Mouse (Mus musculus): ENCODE measurements around the gene Acp6.
A peak's percentile ranks its signal among the peaks of the same experiment; 100 is the strongest.

Acp6 gene

DNA sequence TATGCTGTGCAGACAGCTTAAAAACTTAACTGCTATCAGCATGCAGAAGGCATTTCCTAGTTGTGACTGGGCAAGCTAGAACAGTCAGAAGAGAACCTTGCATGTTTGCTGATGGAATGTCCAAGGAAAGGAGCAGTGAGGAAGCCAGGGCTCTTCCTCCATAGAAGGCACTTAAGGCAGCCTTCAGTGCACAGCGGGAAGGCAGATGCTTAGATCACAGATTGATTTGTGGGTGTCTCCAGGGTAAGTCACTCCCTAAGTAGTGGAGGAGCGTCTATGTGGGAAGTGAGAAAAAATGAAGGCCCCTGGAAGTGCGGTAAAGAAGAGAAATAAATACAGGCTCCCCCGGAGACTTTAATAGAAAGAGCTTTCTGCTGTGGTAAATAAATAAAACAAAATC, 40.7 kb downstream of the Acp6 start:
- DNase-seq: no peak

- DNase-seq: peak; percentile 93
Observed at GRCm38 (mm10) chr3:97201943-97202342, 43.4 kb downstream of the Acp6 start.

GRCm38 (mm10) chr3:97203880-97204279, 45.3 kb downstream of the Acp6 start:
- DNase-seq: peak; percentile 93

GRCm38 (mm10) chr3:97206521-97206920, 47.9 kb downstream of the Acp6 start:
- no peak for DNase-seq

DNA sequence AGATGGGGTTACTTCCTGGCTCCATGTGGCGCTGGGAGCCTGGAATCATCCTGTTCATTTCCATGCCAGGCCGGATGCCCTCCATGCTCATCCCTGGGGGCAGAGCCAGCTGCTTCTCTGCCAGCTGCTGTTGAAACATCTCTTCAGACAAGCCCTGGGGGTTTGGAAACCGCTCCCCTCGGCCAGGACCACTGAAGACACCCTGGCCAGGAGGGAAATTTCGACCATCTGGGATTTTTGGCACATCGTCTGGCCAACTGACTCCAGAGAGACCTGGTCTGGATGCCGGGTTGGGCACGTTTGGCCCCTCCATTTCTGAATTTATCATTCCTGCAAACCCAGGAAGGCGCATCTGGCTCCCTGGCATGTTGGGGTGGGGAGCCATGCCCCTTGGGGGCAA, 50.8 kb downstream of the Acp6 start:
- no peak for DNase-seq

DNA sequence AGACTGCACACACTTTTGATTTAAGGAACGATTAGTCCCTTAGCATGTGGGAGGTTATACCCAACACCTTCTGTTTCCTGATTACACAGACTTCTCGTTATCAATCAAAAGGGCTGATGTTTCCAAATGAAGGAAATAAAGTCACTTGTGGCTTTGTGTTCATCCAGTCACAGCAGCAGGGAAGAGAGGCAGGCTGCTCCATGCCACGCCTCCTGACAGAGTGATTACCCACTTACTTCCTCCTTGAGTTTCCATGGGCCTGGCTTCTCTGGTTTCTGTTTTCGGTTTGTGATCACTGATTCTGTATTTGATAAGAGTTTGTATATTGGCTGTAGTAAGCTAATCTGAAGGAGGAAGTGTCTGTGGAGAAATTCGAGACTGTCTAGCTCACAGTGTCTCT, 52.6 kb downstream of the Acp6 start:
- DNase-seq: peak; percentile 94

GRCm38 (mm10) chr3:97213871-97214270, 55.3 kb downstream of the Acp6 start:
- no peak for DNase-seq

- peak; percentile 95 for DNase-seq
Observed at GRCm38 (mm10) chr3:97214439-97214838, 55.9 kb downstream of the Acp6 start.

DNA sequence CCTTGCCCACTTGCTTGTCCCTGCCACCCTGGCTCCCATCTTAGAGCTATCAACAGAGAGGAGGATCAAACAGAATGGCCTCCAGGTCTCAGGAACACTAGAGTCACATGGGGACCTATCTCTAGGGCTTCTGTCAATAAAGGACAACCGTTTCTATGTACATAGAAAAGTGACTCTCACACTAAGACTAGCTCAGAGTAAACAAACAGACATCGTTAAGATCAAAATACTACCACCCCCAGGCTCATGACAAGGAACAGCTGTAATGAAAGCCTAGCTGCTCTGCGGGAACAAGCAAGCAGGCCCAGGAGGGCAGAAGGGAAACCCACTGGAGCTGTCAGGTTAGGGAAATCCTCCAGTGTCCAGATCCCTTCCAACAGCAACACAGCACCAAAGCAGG, 56.9 kb downstream of the Acp6 start:
- no peak for DNase-seq

- no peak for DNase-seq
Observed at GRCm38 (mm10) chr3:97223261-97223660, 64.7 kb downstream of the Acp6 start.

- no peak for DNase-seq
Observed at GRCm38 (mm10) chr3:97225231-97225630, 66.7 kb downstream of the Acp6 start.

- no peak for DNase-seq
Observed at GRCm38 (mm10) chr3:97226719-97227118, 68.1 kb downstream of the Acp6 start.

Measured in heart, adult 11 months (tissue).